Mouse (Mus musculus): Measurements from ENCODE around the gene Slc7a15.
A peak's percentile ranks its signal among the peaks of the same experiment; 100 is the strongest.
"Not testable (repeated sequence)": the region's sequence is repeated elsewhere in the genome, so short reads cannot be mapped to it uniquely, and the experiment has no call there.

The Slc7a15 gene

DNA sequence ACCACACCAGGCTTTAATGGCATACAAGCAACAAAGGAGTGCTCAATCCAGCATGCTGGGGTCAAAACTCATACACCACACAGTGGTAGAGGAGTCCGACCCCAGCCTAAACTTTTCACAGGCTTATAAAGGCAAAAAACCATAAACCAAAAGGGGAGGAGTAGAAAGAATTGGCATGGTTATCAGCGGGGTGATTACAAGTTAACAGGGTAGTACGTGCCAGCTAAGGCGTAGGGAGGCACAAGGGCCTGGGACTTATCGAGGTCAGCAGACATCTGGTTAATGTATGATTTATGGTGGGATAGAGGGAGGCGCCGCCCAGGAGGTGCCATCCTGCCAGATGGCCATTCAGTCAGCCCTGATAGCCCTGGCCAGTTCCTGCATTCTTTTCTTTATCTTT, at the start of gene Slc7a15:
TSS of gene Slc7a15 (minus strand) at position 101 of the 400 bp plus-strand sequence.
- not testable (repeated sequence) for DNase-seq

GRCm38 (mm10) chr12:8648211-8648610, 49.3 kb upstream of the Slc7a15 start:
- not testable (repeated sequence) for DNase-seq

DNA sequence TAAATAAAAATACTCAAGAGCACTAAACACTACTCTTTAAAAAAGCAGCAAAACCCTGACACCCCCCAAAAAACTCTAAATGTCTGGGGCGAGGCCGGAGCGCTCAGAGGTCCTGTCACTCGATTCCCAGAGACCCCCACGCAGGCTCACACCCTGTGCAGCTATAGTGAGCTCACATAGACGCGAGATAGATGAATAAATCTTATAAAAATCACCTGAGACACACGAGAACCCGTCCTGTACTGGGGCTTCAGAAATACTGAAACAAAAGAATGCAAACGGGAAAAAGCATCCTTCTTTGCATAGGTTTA, 42.5 kb upstream of the Slc7a15 start:
- DNase-seq: no peak

DNA sequence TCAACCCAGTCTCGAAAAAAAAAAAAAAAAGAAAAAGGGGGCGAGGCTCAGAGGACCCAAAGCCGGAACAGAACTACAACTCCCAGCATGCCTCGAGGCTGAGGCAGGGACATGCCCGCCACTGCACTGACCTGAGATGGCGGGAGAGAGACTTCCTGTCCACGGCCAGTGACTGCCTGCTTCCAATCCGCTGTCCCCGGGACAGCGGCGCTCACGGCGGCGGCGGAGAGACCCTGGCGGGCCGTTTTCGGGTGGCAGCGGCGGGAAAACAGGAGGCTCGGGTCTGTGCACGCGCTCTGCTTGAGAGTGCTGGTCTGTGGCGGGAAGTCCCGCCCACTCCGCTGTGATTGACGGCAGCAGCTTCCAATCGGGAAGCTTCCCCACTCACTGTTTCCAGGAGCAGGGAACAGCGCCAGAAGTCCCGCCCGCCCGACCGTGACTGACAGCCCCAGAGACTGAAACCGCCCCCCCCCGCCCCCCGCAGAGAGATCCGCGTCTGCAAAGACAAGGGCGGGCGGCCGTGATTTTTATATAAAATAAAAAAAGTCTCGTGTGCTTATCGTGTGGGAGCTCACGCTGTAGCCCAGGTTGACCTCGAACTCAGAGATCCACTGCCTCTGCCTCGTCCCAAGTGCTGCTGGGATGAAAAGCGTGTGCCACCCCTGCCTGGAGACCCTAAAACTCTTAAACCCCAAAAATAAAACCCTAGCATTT, 42.0 kb upstream of the Slc7a15 start:
- DNase-seq: peak; percentile 98

DNA sequence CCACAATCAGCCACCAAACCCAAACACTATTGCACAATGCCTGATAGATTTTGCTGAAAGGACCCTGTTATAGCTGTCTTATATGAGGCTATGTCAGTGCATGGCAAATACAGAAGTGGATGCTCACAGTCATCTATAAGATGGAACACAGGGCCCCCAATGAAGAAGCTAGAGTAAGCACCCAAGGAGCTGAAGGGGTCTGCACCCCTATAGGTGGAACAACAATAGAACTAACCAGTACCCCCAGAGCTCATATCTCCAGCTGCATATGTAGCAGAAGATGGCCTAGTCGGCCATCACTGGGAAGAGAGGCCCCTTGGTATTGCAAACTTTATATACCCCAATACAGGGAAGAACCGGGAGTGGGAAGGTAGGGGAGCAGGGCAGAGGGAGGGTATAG, 41.3 kb upstream of the Slc7a15 start:
- peak; percentile 52 for DNase-seq

DNA sequence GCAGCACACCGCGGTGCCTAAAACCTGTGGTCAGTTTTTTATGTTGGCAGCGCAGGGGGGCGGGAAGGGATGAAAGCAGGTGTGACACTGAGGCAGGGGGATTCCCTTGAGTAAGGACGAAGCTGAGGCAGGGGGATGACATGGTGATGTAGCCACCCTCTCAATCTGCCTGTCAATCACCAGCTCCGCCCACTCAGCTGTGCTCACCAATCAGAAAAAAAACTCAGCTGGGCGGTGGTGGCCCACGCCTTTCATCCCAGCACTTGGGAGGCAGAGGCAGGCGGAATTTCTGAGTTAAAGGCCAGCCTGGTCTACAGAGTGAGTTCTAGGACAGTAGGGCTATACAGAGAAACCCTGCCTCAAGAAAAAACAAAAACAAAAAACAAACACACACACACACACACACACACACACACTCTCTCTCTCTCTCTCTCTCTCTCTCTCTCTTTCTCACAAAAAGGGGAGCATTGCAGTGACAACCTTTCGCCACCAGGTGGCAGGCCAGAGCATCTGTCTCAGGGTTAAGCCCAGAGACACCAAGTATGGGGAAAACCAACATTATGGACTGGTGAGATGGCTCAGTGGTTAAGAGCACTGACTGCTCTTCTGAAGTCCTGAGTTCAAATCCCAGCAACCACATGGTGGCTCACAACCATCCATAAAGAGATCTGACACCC, 39.7 kb upstream of the Slc7a15 start:
- peak; percentile 73 for DNase-seq

DNA sequence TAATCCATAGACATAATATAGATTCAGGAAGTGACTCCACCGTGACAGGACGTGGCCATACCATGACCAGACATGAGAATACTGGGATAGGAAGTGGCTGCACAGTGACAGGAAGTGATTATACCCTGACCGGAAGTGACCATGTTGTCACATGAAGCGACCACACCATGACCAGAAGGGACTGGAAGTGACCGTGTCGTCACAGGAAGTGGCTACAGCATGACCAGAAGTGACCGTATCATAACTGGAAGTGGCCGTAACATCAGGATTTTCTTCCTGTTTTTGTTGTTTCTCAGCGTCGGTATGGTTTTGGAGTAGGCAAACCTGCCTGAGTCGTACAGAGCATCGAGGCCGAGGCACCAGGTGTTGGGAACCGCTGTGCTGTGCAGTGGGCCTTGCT, 38.1 kb upstream of the Slc7a15 start:
- DNase-seq: no peak

DNA sequence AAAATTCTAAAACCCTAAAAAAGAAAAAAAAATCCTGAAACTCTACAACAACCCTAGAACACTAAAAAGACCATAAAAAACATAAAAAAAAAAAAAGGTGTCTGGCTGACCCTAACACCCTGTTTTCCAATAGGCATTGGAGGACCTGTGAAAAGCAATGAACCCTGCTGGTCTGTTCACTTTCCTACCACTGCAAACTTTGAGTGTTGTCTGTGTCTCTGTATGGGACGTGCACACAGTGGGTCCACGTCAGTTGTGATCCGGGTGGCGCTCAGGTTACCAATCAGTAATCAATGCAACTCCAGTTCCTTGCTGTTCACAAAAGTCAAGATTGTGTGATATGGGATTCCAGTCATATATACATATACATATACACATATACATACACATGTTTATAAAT, 36.7 kb upstream of the Slc7a15 start:
- DNase-seq: peak; percentile 25

- no peak for DNase-seq
Observed at GRCm38 (mm10) chr12:8634306-8634705, 35.4 kb upstream of the Slc7a15 start.

DNA sequence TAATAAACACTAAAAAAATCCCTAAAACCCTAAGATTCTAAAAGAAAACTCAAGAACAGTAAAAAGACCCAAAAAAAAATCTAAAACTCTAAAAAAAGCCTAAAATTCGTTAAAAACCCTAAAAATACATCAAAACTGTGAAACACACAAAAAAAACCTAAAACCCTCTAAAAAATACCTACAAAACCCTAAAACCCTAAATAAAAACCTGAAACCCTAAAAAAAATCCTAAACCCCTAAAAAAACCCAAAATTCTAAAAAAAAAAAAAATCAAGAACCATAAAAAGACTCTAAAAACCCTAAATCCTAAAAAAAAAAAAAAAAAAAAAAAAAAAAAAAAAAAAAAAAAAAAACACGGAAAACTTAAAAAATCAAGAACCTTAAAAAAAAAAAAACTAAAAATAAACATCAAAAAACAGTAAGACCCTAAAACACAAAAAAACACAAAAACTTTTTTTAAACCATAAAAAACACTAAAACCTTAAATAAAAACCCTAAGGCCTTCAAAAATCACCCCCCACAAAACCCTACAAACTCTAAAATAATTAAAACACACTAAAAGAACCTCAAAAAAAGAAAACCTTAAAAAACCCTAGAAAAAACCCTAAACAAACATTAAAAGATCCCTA, 34.0 kb upstream of the Slc7a15 start:
- DNase-seq: no peak

GRCm38 (mm10) chr12:8631691-8632090, 32.8 kb upstream of the Slc7a15 start:
- no peak for DNase-seq

DNA sequence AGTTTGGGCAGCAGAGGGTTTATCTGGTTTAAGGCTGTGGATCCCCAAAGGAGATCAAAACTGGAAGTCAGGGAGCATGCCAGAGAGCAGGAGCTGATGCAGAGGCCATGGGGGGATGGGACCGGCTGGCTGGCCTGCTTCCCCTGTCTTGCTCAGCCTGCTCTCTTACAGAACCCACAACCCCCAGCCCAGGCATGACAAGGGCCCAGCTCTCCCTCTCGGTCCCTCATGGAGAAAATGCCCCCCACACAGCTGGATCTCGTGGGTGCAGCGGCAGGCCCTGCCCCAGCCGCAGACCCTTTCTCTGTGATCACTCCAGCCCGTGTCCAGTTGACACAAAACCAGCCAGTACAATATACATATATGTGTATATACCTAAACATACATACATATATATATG, 30.7 kb upstream of the Slc7a15 start:
- DNase-seq: peak; percentile 21

- no peak for DNase-seq
Observed at GRCm38 (mm10) chr12:8620678-8621018, 21.8 kb upstream of the Slc7a15 start.

- no peak for DNase-seq
Observed at GRCm38 (mm10) chr12:8619827-8620677, 21.2 kb upstream of the Slc7a15 start.

GRCm38 (mm10) chr12:8618271-8618670, 19.4 kb upstream of the Slc7a15 start:
- DNase-seq: no peak

DNA sequence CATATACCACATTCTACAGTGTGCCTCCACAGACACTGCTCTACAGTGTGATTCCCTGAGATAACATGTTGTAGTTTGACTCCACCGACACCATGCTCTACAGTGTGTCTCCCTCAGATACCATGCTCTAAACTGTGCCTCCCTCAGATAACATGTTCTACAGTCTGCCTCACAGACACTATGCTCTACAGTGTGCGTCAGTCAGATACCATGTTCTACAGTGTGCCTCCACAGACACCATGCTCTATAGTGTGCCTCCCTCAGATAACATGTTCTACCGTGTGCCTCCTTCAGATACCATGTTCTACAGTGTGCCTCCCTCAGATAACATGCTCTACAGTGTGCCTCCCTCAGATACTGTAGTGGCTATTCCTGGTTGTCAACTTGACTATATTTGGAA, 10.2 kb upstream of the Slc7a15 start:
- no peak for DNase-seq

DNA sequence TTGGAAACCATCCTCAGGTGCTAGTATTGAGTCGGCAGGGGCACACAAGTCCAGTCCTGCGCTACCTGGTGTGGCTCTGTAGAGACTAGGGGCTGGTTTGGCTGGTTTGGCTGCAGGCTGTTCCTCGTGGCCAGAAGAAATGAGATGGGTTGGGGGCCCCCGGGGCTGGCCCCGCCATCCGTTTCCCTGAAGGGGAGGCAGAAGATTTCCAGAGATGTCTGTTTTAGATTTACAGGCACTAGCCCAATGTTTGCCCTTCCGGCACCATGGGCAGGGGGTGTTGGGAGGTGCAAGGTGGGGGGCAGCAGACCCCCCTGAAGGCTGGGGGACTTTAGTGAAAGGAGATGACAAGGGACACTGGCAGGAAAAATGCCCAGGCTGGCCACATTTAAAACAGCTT, 3.3 kb downstream of the Slc7a15 start:
- no peak for DNase-seq

DNA sequence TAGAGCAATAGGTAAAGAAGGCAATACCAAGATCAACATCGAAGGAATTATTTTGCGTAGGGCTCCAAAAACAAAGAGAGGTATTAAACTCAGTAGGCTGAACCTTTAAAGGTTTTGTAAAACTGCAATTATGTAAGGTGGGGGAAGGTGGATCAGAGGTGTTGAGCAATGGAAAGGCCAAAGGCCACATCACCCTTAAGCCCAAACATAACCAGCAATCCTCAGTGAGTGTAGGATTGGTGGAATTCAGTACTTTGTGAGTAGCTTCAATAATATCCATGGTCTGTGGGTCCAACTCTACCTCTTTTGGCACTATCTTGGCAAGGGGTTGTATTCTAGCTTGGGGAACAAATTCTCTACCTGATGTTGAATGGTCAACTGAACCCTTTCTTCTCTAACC, 7.5 kb downstream of the Slc7a15 start:
- not testable (repeated sequence) for DNase-seq

DNA sequence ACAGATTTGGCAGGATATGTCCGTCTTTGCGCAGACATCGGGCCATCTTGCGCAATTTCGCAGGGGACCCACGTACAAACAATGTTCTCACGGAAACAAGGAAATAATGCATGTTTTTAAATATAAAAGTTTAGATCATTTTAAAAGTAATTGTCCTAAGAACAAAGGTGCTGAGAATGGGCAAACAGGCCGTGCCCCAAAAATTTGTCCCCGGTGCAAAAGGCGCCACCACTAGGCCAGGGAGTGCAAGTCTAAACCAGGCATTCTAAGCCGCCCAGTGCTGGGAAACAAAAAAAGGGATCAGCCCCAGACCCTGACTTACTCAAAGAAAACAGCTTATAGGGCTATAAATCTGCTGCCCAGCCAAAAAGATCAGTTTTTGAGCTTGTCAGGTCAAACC, 25.5 kb downstream of the Slc7a15 start:
- DNase-seq: no peak

DNA sequence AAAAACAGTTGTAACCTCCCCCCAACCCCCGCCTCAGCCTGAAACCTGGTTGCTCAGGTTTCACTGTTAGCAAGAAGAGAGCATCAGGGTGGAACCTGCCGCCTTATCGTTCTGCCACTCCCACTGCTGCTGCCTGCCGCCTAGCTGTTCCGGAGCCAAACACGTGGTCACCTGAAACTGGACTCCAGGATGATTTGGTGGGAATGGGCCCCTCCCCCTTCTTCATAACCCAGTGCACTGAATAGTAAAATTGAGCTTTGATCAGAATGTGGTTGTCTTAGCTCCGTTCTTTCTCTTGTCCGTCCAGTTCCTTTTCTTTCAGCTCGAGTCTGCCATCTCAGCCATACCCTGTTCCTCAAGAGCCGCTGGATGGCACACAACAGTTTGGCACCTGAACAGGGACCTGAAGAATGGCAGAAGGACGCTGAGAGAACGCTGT, 26.9 kb downstream of the Slc7a15 start:
- not testable (repeated sequence) for DNase-seq

GRCm38 (mm10) chr12:8571287-8571902, 27.5 kb downstream of the Slc7a15 start:
- not testable (repeated sequence) for DNase-seq

DNA sequence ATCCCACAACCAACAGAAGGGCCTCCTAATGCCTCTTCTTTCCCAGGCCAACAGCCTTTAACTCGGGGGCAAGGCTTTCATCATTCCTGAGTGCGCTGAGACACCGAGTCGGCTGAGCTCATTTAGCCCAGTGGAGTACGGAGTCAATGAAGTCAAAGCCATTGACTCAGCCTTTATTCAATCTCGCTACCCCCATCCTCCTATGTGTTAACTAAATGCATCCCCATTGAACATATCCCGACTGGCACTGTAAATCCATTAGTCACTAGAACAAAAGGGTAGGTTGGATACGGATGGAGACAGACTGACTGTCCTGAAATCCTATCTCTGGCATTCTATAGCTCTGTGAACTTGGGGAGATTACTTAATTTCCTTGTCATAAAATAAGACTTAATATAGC, 36.7 kb downstream of the Slc7a15 start:
- not testable (repeated sequence) for DNase-seq

DNA sequence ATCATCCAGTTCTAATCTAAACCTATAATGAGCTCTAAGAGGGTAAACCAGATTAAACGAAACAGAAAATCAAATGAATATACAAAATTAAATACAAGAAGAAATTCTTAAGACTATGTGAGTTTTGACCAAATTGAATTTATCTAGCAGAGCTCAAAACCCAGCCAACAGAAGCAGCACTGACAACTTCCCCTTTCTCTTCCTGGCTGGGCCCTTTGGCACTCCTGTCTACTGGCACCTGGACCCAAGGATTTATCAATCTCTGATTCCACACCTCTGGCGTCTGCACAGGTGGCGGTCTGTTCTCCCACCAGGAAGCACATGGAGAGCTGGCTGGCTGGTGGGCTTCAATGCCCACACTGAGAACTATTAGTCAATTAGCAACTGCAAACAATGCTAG, 39.0 kb downstream of the Slc7a15 start:
- not testable (repeated sequence) for DNase-seq
